Mouse (Mus musculus) E14TG2a.4 (cell line): Measurements from ENCODE around the gene Ttc28.

Source experiments
- CTCF ChIP-seq: conservative IDR thresholded peaks from 2 replicates; pipeline ENCODE4 v1.5.1; 2014; ENCODE audit warnings: low read length
- NANOG ChIP-seq: IDR thresholded peaks from 2 replicates; pipeline ENCODE4 v1.6.1; 2014; ENCODE audit warnings: borderline replicate concordance, low read length, mixed read lengths
- POU5F1 ChIP-seq: IDR thresholded peaks from 2 replicates; pipeline ENCODE4 v1.6.1; 2014; ENCODE audit warnings: low read length, borderline replicate concordance

- TF ChIP-seq CTCF (no peak), POU5F1 (no peak), NANOG (no peak)
Measured at GRCm38 (mm10) chr5:110897114-110897788, 17.6 kb downstream of the Ttc28 start.
